Mouse (Mus musculus) MEL (cell line): ENCODE data around the gene Pla2g4c. TPM values are rescaled to one million over a fixed set of nuclear protein-coding genes. Genes with fewer than 3 reads are reported as not detected.

ENCODE experiments used
- DNase-seq: peaks from one replicate; pipeline ENCODE4 v3.0.0; 2011; ENCODE audit warnings: low read depth, low spot score
- H3K27ac ChIP-seq: 2 replicates; pipeline ENCODE4 v1.5.1; 2012; ENCODE audit warnings: low read depth, mild to moderate bottlenecking, control low read depth, low read length, moderate library complexity; ENCODE audit not compliant: control insufficient read depth
- H3K27me3 ChIP-seq, 2 experiments: fragments of 150-350 bp in 1 of 2; sonication (generic) in 1 of 2; 2 replicates each; pipeline ENCODE4 v1.6.1; 2012; ENCODE audit warnings: low read length in 2 of 2, mild to moderate bottlenecking in 2 of 2, improper control_type of control experiment in 1 of 2, moderate library complexity in 1 of 2; ENCODE audit not compliant: insufficient read depth in 2 of 2, control insufficient read depth in 1 of 2
- H3K36me3 ChIP-seq, 2 experiments: 2 replicates each; pipeline ENCODE4 v1.6.1; 2012 to 2014; ENCODE audit warnings: low read length in 2 of 2, improper control_type of control experiment in 1 of 2, inconsistent platforms in 1 of 2, mild to moderate bottlenecking in 1 of 2; ENCODE audit not compliant: insufficient read depth in 2 of 2, control insufficient read depth in 1 of 2
- H3K4me1 ChIP-seq, 2 experiments: fragments of 150-350 bp in 1 of 2; sonication (generic) in 1 of 2; 2 replicates each; pipeline ENCODE4 v1.6.1; 2012; ENCODE audit warnings: low read length in 2 of 2, improper control_type of control experiment in 1 of 2, mild to moderate bottlenecking in 1 of 2; ENCODE audit not compliant: insufficient read depth in 2 of 2, control insufficient read depth in 1 of 2
- H3K4me3 ChIP-seq, 2 experiments: fragments of 150-350 bp in 1 of 2; sonication (generic) in 1 of 2; 2 replicates each; pipeline ENCODE4 v1.5.1; 2012; ENCODE audit warnings: low read depth in 2 of 2, low read length in 2 of 2, mild to moderate bottlenecking in 2 of 2, moderate library complexity in 2 of 2, control low read depth in 1 of 2, improper control_type of control experiment in 1 of 2; ENCODE audit not compliant: control insufficient read depth in 1 of 2, insufficient read depth in 1 of 2
- H3K79me2 ChIP-seq: 2 replicates; pipeline ENCODE4 v1.6.1; 2012; ENCODE audit warnings: mild to moderate bottlenecking, low read length, moderate library complexity; ENCODE audit not compliant: control insufficient read depth, poor library complexity, insufficient read depth
- H3K9ac ChIP-seq: 2 replicates; pipeline ENCODE4 v1.6.1; 2012; ENCODE audit warnings: low read depth, mild to moderate bottlenecking, control low read depth, low read length, moderate library complexity; ENCODE audit not compliant: control insufficient read depth, poor library complexity, severe bottlenecking
- H3K9me3 ChIP-seq: fragments of 150-350 bp; sonication (generic); replicated peaks from 2 replicates; pipeline ENCODE4 v1.6.1; 2012; ENCODE audit warnings: mild to moderate bottlenecking, low read length, improper control_type of control experiment, moderate library complexity; ENCODE audit not compliant: insufficient read depth
- CHD1 ChIP-seq: IDR thresholded peaks from 2 replicates; pipeline ENCODE4 v1.6.1; 2012; ENCODE audit warnings: low read depth, mild to moderate bottlenecking, inconsistent platforms, low read length, improper control_type of control experiment
- CHD2 ChIP-seq: IDR thresholded peaks from 2 replicates; pipeline ENCODE4 v1.6.1; 2011; ENCODE audit warnings: low read length, improper control_type of control experiment
- CTCF ChIP-seq, 3 experiments: IDR thresholded peaks in 2 of 3; conservative IDR thresholded peaks in 1 of 3; 2 replicates each; pipeline ENCODE4 v1.5.1; 2011 to 2012; ENCODE audit warnings: low read length in 3 of 3, low read depth in 2 of 3, mild to moderate bottlenecking in 2 of 3, improper control_type of control experiment in 1 of 3, inconsistent platforms in 1 of 3, mixed read lengths in 1 of 3, moderate library complexity in 1 of 3; ENCODE audit not compliant: control insufficient read depth in 1 of 3, insufficient read depth in 1 of 3, poor library complexity in 1 of 3, severe bottlenecking in 1 of 3
- ELF1 ChIP-seq: IDR thresholded peaks from 2 replicates; pipeline ENCODE4 v1.6.1; 2014; ENCODE audit warnings: low read depth, mild to moderate bottlenecking, inconsistent platforms, low read length, improper control_type of control experiment, moderate library complexity
- EP300 ChIP-seq, 2 experiments: IDR thresholded peaks; 2 replicates each; pipeline ENCODE4 v1.6.1; 2011; ENCODE audit warnings: improper control_type of control experiment in 2 of 2, low read length in 2 of 2, low read depth in 1 of 2, mild to moderate bottlenecking in 1 of 2
- ETS1 ChIP-seq: IDR thresholded peaks from 2 replicates; pipeline ENCODE4 v1.6.1; 2012; ENCODE audit warnings: low read depth, mild to moderate bottlenecking, inconsistent platforms, low read length, improper control_type of control experiment, moderate library complexity
- GATA1 ChIP-seq: IDR thresholded peaks from 2 replicates; pipeline ENCODE4 v1.6.1; 2011; ENCODE audit warnings: low read depth, low read length, improper control_type of control experiment
- MAZ ChIP-seq: IDR thresholded peaks from 2 replicates; pipeline ENCODE4 v1.6.1; 2012; ENCODE audit warnings: low read depth, mild to moderate bottlenecking, inconsistent platforms, low read length, improper control_type of control experiment
- MEF2A ChIP-seq: IDR thresholded peaks from 2 replicates; pipeline ENCODE4 v1.6.1; 2014; ENCODE audit warnings: low read depth, mild to moderate bottlenecking, inconsistent platforms, low read length, improper control_type of control experiment; ENCODE audit not compliant: poor library complexity, insufficient replicate concordance, severe bottlenecking; ENCODE audit errors: extremely low read depth
- MXI1 ChIP-seq: IDR thresholded peaks from 2 replicates; pipeline ENCODE4 v1.6.1; 2011; ENCODE audit warnings: mild to moderate bottlenecking, low read depth, low read length, improper control_type of control experiment
- NELFE ChIP-seq: IDR thresholded peaks from 2 replicates; pipeline ENCODE4 v1.6.1; 2011; ENCODE audit warnings: low read depth, low read length, improper control_type of control experiment
- NRF1 ChIP-seq: IDR thresholded peaks from 2 replicates; pipeline ENCODE4 v1.6.1; 2014; ENCODE audit warnings: low read depth, mild to moderate bottlenecking, inconsistent platforms, low read length, improper control_type of control experiment, moderate library complexity; ENCODE audit not compliant: poor library complexity, insufficient read depth, severe bottlenecking
- POLR2AphosphoS2 ChIP-seq: IDR thresholded peaks from 2 replicates; pipeline ENCODE4 v1.6.1; 2011; ENCODE audit warnings: low read length, improper control_type of control experiment
- SIN3A ChIP-seq: IDR thresholded peaks from 2 replicates; pipeline ENCODE4 v1.6.1; 2012; ENCODE audit warnings: low read length, improper control_type of control experiment, inconsistent platforms
- SMC3 ChIP-seq: IDR thresholded peaks from 2 replicates; pipeline ENCODE4 v1.6.1; 2011; ENCODE audit warnings: low read depth, low read length, improper control_type of control experiment
- TAL1 ChIP-seq: IDR thresholded peaks from 2 replicates; pipeline ENCODE4 v1.6.1; 2012; ENCODE audit warnings: mild to moderate bottlenecking, inconsistent platforms, low read length, moderate library complexity, mixed read lengths
- TCF12 ChIP-seq: IDR thresholded peaks from 2 replicates; pipeline ENCODE4 v1.6.1; 2014; ENCODE audit warnings: low read depth, mild to moderate bottlenecking, inconsistent platforms, low read length, improper control_type of control experiment, moderate library complexity
- ZC3H11A ChIP-seq: IDR thresholded peaks from 2 replicates; pipeline ENCODE4 v1.6.1; 2012; ENCODE audit warnings: low read depth, mild to moderate bottlenecking, inconsistent platforms, low read length, improper control_type of control experiment
- ZKSCAN1 ChIP-seq: IDR thresholded peaks from 2 replicates; pipeline ENCODE4 v1.6.1; 2012; ENCODE audit warnings: low read depth, mild to moderate bottlenecking, inconsistent platforms, low read length, improper control_type of control experiment, moderate library complexity
- polyA plus RNA-seq, 2 experiments: library from polyadenylated mRNA; stranded (reverse) in 1 of 2; unstranded in 1 of 2; fragments of >175 nt in 1 of 2; fragments of >200 nt in 1 of 2; gene quantifications; 2 replicates each; pipeline versions ENCODE4 v1.2.1 to v1.2.4; 2012; ENCODE audit warnings: low replicate concordance in 2 of 2, low read depth in 1 of 2; ENCODE audit not compliant: insufficient read length in 2 of 2, insufficient read depth in 1 of 2, missing spikeins in 1 of 2
- total RNA-seq: library from RNA; depleted of rRNA; stranded (reverse); fragments of 300-350 nt; gene quantifications from 2 replicates; pipeline ENCODE4 v1.2.3, GENCODE M21; 2012

Gene Pla2g4c
- total and polyA plus RNA-seq, 3 experiments, result 1.0 to 2.0 TPM; not detected in 1

DNA sequence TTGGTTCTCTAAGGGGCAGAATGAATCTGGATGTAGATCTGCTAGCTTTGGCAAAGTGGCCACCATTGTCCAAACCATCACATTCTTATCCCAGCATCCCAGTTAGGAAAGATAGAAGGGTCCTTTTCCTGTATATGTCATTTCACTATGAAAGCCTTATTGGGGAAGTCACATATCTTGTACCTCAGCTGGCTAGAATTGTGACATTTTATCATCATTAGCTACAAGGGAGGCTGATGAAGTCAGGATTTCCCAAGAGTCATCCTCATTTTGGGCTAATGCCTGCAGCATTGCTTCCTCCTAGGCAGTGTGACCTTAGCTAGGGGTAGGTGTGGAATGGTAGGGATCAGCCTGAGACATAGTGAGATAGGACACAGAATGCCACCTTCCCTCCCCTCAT is 21.1 kb upstream of the Pla2g4c start:
- TF ChIP-seq ZKSCAN1, result no peak
- peak in 1 of 2 experiments; percentile 49; a peak in 2 of 4 replicates for TF ChIP-seq EP300 (IDR thresholded peaks at IDR 0.05; ENCODE audit: low read depth in 1 of 2, low read length in 2 of 2)
- TF ChIP-seq GATA1, result peak; percentile 53; the same call in 1 of the 2 replicates
- TF ChIP-seq CTCF (IDR thresholded peaks at IDR 0.05 in 2 of 3, conservative IDR thresholded peaks at IDR 0.05 in 1 of 3; ENCODE audit: control insufficient read depth in 1 of 3, insufficient read depth in 1 of 3, low read depth in 2 of 3, low read length in 3 of 3, poor library complexity in 1 of 3, severe bottlenecking in 1 of 3), result no peak
- peak; percentile 74; the same call in 1 of the 2 replicates for TF ChIP-seq ETS1
- TF ChIP-seq CHD2, result no peak
- no peak for TF ChIP-seq NRF1
- TF ChIP-seq MEF2A, result no peak
- no peak for TF ChIP-seq SIN3A
- TF ChIP-seq, all 39 proteins: peak for 3
- H3K27me3 ChIP-seq, result no peaks in the 10 kb centered on the region
- no peak overlapping the region for H3K4me3 ChIP-seq
- no peak overlapping the region for H3K9ac ChIP-seq
- peaks cover 13 to 24% of the 10 kb centered on the region in 2 experiments for H3K36me3 ChIP-seq
- peaks cover 3 to 21% of the 10 kb centered on the region in 2 experiments; a peak in 3 of 4 replicates for H3K4me1 ChIP-seq
- H3K27ac ChIP-seq, result peak overlapping the region; percentile 58; the same call in 1 of the 2 replicates
- H3K9me3 ChIP-seq, result no peaks in the 10 kb centered on the region
- DNase-seq, result peak; percentile 29
- H3K79me2 ChIP-seq, result no peaks in the 10 kb centered on the region

DNA sequence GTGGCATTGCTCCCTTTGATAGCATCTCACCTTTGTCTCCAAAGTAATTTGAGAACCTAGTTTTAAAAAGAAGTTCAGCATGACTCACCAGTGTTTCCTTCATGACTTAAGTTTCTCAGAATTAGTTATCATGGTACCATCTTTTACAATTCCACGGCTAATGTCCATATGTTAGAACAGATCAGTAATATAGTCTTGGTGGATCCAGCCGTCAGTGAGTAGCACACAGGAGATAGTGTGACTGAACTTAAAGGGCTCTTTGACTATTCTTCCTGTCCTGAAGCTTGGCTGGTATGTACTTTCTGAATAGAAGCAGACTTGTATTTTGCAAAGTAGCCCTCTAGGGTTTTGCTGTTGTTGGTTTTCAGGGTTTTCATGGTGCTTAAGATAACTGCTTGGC is 15.0 kb upstream of the Pla2g4c start:
- H3K9me3 ChIP-seq, result no peaks in the 10 kb centered on the region
- H3K27ac ChIP-seq, result peak overlapping the region; percentile 39
- DNase-seq, result peak; percentile 34

More for the DNA sequence above, 15.0 kb upstream of the Pla2g4c start:
- H3K4me3 ChIP-seq, result no peak overlapping the region
- H3K4me1 ChIP-seq, result peaks cover 14 to 16% of the 10 kb centered on the region in 2 experiments
- no peak overlapping the region for H3K9ac ChIP-seq
- H3K27me3 ChIP-seq, result no peaks in the 10 kb centered on the region
- no peak for TF ChIP-seq ZC3H11A
- TF ChIP-seq ELF1, result no peak
- TF ChIP-seq NELFE, result no peak
- no peak for TF ChIP-seq MAZ
- TF ChIP-seq CHD1, result no peak
- no peak for TF ChIP-seq CTCF (IDR thresholded peaks at IDR 0.05 in 2 of 3, conservative IDR thresholded peaks at IDR 0.05 in 1 of 3; ENCODE audit: control insufficient read depth in 1 of 3, insufficient read depth in 1 of 3, low read depth in 2 of 3, low read length in 3 of 3, poor library complexity in 1 of 3, severe bottlenecking in 1 of 3)
- no peak for TF ChIP-seq MXI1
- TF ChIP-seq CHD2, result no peak
- TF ChIP-seq TAL1, result no peak
- no peak for TF ChIP-seq GATA1
- TF ChIP-seq POLR2AphosphoS2, result no peak
- no peak for TF ChIP-seq TCF12
- TF ChIP-seq SMC3, result no peak
- no peak for TF ChIP-seq ZKSCAN1
- H3K36me3 ChIP-seq, result peaks cover 11 to 19% of the 10 kb centered on the region in 2 experiments
- no peaks in the 10 kb centered on the region for H3K79me2 ChIP-seq
